Mouse (Mus musculus): ENCODE measurements around the gene Sdc4. TPM values are rescaled to one million over a fixed set of nuclear protein-coding genes. Genes with fewer than 3 reads are reported as not detected.

The Sdc4 gene
- polyA plus RNA-seq, 1 experiment from 2014 or later, result 5.1 TPM

DNA sequence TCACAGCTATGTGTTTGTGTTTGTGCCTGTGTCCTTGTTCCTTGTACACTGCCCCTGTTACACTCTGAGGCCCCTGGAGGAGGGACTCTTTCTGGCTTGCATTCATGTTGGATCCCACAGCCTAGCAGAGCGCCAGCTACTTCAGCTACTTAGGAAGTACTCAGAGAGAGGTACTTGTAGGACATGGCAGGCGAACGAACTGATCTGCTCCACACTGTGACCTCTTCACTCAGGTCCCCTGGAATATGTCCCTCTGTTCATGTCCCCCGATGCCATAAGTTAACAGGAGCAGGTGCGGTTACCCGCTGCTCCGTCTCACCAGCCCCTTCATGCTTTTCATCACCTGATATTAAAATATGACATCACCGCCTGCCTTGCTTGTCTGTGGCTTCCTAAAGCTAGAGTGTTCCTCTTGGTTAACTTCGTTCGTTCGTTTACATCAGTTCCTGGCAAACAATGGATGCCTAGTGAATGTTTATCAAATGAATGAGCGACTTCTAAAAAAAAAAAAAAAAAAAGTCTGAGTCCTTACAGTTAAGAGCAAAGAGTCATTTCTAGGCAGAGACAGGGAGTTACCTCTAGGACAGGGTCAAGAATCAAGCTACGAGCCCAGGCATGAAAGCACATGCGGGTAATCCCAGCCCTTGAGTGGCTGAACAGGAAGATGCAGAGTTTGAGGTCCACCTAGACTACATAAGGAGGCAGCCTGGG is 9.5 kb upstream of the Sdc4 start:
- H3K36me3 ChIP-seq (ENCODE audit: control insufficient read depth, insufficient read depth), result no peaks in the 10 kb centered on the region
- H3K27me3 ChIP-seq (replicated peaks; ENCODE audit: control insufficient read depth, insufficient read depth, low read length), result no peaks in the 10 kb centered on the region
- H3K4me3 ChIP-seq (replicated peaks; ENCODE audit: low read length), result no peak overlapping the region
- no peaks in the 10 kb centered on the region for H3K4me1 ChIP-seq (replicated peaks; ENCODE audit: control insufficient read depth, insufficient read depth, low read length)
- H3K9me3 ChIP-seq (ENCODE audit: control insufficient read depth, low read length), result no peaks in the 10 kb centered on the region
- 86% methylated on average over 14 of the region's 14 CpGs for WGBS
- no peak overlapping the region for H3K4me2 ChIP-seq (ENCODE audit: low read length)
- no peak overlapping the region for H3K9ac ChIP-seq (replicated peaks; ENCODE audit: low read depth, low read length)
- no peak for ATAC-seq
- H3K27ac ChIP-seq (ENCODE audit: low read length), result no peak overlapping the region

GRCm38 (mm10) chr2:164452000-164452676 is 8.5 kb upstream of the Sdc4 start:
- Histone ChIP-seq H3K9me3 (ENCODE audit: control insufficient read depth, low read length) (no peaks in the 10 kb centered on the region), H3K36me3 (ENCODE audit: control insufficient read depth, insufficient read depth) (no peaks in the 10 kb centered on the region), H3K27ac (ENCODE audit: low read length) (no peak overlapping the region), H3K27me3 (replicated peaks; ENCODE audit: control insufficient read depth, insufficient read depth, low read length) (no peaks in the 10 kb centered on the region), H3K4me2 (ENCODE audit: low read length) (no peak overlapping the region), H3K9ac (replicated peaks; ENCODE audit: low read depth, low read length) (no peak overlapping the region), H3K4me3 (replicated peaks; ENCODE audit: low read length) (no peak overlapping the region), H3K4me1 (replicated peaks; ENCODE audit: control insufficient read depth, insufficient read depth, low read length) (no peaks in the 10 kb centered on the region)
- no peak for ATAC-seq
- WGBS, result 47% methylated on average over 12 of the region's 13 CpGs

DNA sequence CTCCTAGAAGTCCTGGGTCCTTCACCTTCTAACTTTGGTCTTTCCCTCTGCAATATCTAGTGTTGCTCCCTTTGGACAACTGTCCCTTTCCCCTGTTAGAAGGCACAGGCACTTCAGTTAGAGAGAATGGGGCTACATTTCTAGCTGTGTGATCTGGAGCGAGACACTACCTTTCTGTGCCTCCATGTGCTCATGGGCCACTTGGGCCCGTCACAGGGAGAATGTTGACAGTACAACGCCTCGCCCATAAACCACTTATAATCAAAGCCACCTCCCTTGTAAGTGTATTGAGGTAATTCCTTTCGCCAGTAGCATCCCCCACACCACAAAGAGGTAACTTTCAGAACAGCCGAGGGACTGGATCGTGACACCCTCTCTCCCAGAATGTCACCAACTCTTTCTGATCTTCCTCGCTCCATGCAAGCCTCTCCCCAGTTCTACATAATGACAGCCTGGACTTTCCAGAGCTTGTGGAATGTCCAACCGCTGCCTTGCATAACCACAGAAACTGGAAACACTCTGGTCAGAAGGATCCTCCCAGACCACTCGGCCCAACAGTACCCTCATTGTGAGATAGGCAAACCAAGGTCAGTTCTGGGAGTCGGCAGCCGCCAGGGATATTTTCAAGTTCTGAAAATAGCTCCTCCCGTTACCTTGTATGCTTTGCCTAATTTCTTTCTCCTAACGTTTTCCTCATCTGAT is 5.8 kb upstream of the Sdc4 start:
- 0 out of 2 replicates have a peak, but pooled peaks cover 2% of the 10 kb centered on the region for H3K27me3 ChIP-seq (replicated peaks; ENCODE audit: control insufficient read depth, insufficient read depth, low read length)
- H3K9ac ChIP-seq (replicated peaks; ENCODE audit: low read depth, low read length), result no peak overlapping the region
- no peak overlapping the region for H3K4me3 ChIP-seq (replicated peaks; ENCODE audit: low read length)
- no peak overlapping the region for H3K27ac ChIP-seq (ENCODE audit: low read length)
- 88% methylated on average over 14 of the region's 14 CpGs for WGBS
- H3K4me1 ChIP-seq (replicated peaks; ENCODE audit: control insufficient read depth, insufficient read depth, low read length), result no peaks in the 10 kb centered on the region
- ATAC-seq, result no peak
- no peaks in the 10 kb centered on the region for H3K36me3 ChIP-seq (ENCODE audit: control insufficient read depth, insufficient read depth)
- no peaks in the 10 kb centered on the region for H3K9me3 ChIP-seq (ENCODE audit: control insufficient read depth, low read length)
- H3K4me2 ChIP-seq (ENCODE audit: low read length), result no peak overlapping the region

DNA sequence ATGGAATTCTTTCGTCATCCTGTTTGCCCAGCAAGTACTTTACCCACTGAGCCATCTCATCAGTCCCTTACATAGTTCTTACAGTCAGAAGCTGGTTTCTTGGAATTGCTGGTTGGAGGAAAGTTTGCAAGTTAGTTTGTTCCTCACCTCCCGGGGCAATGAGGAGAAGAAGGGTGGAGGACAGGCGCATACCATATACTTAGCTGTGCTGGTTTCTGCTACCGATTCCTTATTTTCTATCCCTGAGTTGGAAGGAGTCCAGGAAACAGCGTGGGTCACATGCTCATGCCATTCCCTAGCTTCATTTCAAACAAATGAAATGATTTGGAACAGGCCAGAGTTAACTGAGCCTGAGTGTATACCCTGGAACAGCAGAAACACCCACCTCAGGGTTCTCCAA is 5.2 kb upstream of the Sdc4 start:
- no peak for ATAC-seq
- Histone ChIP-seq H3K4me3 (replicated peaks; ENCODE audit: low read length) (no peak overlapping the region), H3K4me1 (replicated peaks; ENCODE audit: control insufficient read depth, insufficient read depth, low read length) (no peaks in the 10 kb centered on the region), H3K36me3 (ENCODE audit: control insufficient read depth, insufficient read depth) (no peaks in the 10 kb centered on the region), H3K4me2 (ENCODE audit: low read length) (no peak overlapping the region), H3K9ac (replicated peaks; ENCODE audit: low read depth, low read length) (no peak overlapping the region), H3K27me3 (replicated peaks; ENCODE audit: control insufficient read depth, insufficient read depth, low read length) (0 out of 2 replicates have a peak, but pooled peaks cover 3% of the 10 kb centered on the region), H3K9me3 (ENCODE audit: control insufficient read depth, low read length) (no peaks in the 10 kb centered on the region), H3K27ac (ENCODE audit: low read length) (no peak overlapping the region)
- 84% methylated on average over 5 of the region's 5 CpGs for WGBS

- Histone ChIP-seq H3K9me3 (ENCODE audit: control insufficient read depth, low read length) (no peaks in the 10 kb centered on the region), H3K4me3 (replicated peaks; ENCODE audit: low read length) (no peak overlapping the region), H3K4me2 (ENCODE audit: low read length) (no peak overlapping the region), H3K4me1 (replicated peaks; ENCODE audit: control insufficient read depth, insufficient read depth, low read length) (peaks cover 5% of the 10 kb centered on the region), H3K36me3 (ENCODE audit: control insufficient read depth, insufficient read depth) (no peaks in the 10 kb centered on the region), H3K27ac (ENCODE audit: low read length) (no peak overlapping the region), H3K9ac (replicated peaks; ENCODE audit: low read depth, low read length) (no peak overlapping the region), H3K27me3 (replicated peaks; ENCODE audit: control insufficient read depth, insufficient read depth, low read length) (0 out of 2 replicates have a peak, but pooled peaks cover 3% of the 10 kb centered on the region)
- no peak for ATAC-seq
- WGBS, result 92% methylated on average over 1 of the region's 1 CpGs
Observed at GRCm38 (mm10) chr2:164448140-164448539, 4.5 kb upstream of the Sdc4 start.

DNA sequence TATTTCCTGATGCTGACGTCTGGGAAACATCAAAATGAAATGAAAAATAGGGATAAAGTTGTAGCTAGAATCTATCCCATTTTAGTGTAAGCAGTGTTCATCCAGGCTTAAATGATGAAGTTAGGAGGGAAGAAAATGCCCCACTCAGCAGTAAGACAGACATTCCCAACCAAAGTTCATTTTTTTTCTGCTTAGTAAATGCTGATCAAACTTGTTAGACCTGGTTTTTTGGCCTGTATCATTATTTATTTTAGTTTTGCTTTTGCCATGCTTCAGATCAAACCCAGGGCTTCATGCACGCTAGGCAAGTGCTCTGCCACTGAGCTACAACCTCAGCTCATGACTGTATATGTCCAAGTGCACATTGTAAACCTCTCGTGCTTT is 2.4 kb upstream of the Sdc4 start:
- WGBS, result 83% methylated on average over 3 of the region's 3 CpGs
- Histone ChIP-seq H3K9ac (replicated peaks; ENCODE audit: low read depth, low read length) (no peak overlapping the region), H3K36me3 (ENCODE audit: control insufficient read depth, insufficient read depth) (no peaks in the 10 kb centered on the region), H3K4me1 (replicated peaks; ENCODE audit: control insufficient read depth, insufficient read depth, low read length) (peaks cover 15% of the 10 kb centered on the region), H3K27me3 (replicated peaks; ENCODE audit: control insufficient read depth, insufficient read depth, low read length) (peaks cover 7% of the 10 kb centered on the region; the same call in 1 of the 2 replicates), H3K9me3 (ENCODE audit: control insufficient read depth, low read length) (no peaks in the 10 kb centered on the region), H3K4me3 (replicated peaks; ENCODE audit: low read length) (no peak overlapping the region), H3K4me2 (ENCODE audit: low read length) (no peak overlapping the region), H3K27ac (ENCODE audit: low read length) (no peak overlapping the region)
- no peak for ATAC-seq

DNA sequence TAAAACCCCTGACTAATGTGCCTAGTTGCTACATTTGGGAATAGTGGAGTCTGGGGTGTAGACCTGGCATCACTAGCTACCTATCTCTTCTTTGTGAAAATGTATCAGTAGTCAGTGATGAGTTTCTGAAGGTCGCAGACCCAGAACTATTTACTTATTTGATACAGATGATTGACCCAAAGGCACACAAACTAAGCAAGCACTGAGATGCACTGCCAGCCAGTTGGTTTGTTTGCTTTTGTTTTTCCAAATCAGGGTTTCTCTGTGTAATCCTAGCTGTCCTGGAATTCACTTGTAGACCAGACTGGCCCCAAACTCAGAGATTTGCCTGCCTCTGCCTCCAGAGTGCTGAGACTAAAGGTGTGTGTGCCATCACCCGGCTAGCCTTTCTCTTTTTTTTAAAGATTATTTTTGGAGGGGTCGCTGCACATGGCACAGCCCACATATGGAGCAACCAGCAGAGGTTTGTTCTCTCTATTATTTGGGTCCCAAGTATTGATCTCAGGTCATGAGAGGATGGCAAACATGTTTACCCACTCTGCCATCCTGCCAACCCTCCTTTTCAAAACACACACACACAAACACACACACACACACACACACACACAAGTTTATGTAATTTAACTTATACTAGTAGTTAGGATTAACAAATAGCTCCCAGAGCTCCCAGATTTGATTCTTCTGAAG is 1.9 kb upstream of the Sdc4 start:
- Histone ChIP-seq H3K27ac (ENCODE audit: low read length) (no peak overlapping the region), H3K4me1 (replicated peaks; ENCODE audit: control insufficient read depth, insufficient read depth, low read length) (peaks cover 15% of the 10 kb centered on the region), H3K36me3 (ENCODE audit: control insufficient read depth, insufficient read depth) (no peaks in the 10 kb centered on the region), H3K4me2 (ENCODE audit: low read length) (no peak overlapping the region), H3K4me3 (replicated peaks; ENCODE audit: low read length) (no peak overlapping the region), H3K9ac (replicated peaks; ENCODE audit: low read depth, low read length) (no peak overlapping the region), H3K9me3 (ENCODE audit: control insufficient read depth, low read length) (no peaks in the 10 kb centered on the region), H3K27me3 (replicated peaks; ENCODE audit: control insufficient read depth, insufficient read depth, low read length) (peaks cover 7% of the 10 kb centered on the region; the same call in 1 of the 2 replicates)
- WGBS, result 76% methylated on average over 3 of the region's 3 CpGs
- ATAC-seq, result no peak

DNA sequence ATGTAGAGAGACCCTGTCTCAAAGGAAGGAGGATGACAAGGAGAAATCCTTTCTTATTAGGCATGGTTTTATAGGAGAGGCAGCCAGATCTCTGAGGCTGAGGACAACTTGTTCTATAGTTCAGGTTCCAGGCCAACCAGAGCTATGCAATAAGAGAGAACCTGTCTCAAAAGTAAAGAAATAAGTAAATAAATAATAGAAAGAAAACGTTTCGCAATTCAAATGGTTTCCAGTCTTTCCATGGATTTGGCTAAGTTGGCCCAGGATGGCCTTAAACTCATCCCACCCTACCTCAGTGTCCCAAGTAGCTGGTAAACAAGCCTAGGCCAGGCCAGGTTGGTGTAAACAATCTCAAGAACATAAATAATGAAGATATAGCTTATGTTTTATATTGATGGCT is 1.0 kb upstream of the Sdc4 start:
- Histone ChIP-seq H3K9ac (replicated peaks; ENCODE audit: low read depth, low read length) (no peak overlapping the region), H3K27ac (ENCODE audit: low read length) (no peak overlapping the region), H3K9me3 (ENCODE audit: control insufficient read depth, low read length) (no peaks in the 10 kb centered on the region), H3K36me3 (ENCODE audit: control insufficient read depth, insufficient read depth) (no peaks in the 10 kb centered on the region), H3K27me3 (replicated peaks; ENCODE audit: control insufficient read depth, insufficient read depth, low read length) (peaks cover 7% of the 10 kb centered on the region; the same call in 1 of the 2 replicates), H3K4me3 (replicated peaks; ENCODE audit: low read length) (no peak overlapping the region), H3K4me1 (replicated peaks; ENCODE audit: control insufficient read depth, insufficient read depth, low read length) (peaks cover 15% of the 10 kb centered on the region), H3K4me2 (ENCODE audit: low read length) (no peak overlapping the region)
- WGBS, result 89% methylated on average over 2 of the region's 2 CpGs
- no peak for ATAC-seq

DNA sequence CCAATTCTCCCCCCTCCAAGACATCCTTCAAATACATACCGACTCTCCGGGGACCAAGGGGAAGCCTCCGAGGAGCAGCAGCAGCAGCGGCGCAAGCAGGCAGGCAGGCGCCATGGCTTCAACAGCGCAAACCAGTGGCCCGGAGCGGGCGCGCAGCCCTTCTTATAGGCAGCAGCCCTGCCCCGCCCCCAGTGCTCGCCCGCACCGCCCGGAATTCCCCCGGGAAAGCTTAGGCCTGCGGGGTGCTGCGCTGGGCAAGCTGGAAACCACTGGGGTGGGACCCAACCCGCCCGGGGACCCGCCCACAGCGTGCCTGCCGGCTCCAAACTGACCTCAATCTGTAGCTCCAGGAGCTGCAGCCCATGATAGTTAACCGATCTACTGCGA is 643 bp downstream of the Sdc4 start:
- Histone ChIP-seq H3K4me2 (ENCODE audit: low read length) (peak overlapping the region; percentile 92), H3K27me3 (replicated peaks; ENCODE audit: control insufficient read depth, insufficient read depth, low read length) (peaks cover 7% of the 10 kb centered on the region; the same call in 1 of the 2 replicates), H3K9me3 (ENCODE audit: control insufficient read depth, low read length) (no peaks in the 10 kb centered on the region), H3K36me3 (ENCODE audit: control insufficient read depth, insufficient read depth) (no peaks in the 10 kb centered on the region), H3K9ac (replicated peaks; ENCODE audit: low read depth, low read length) (peak overlapping the region; percentile 63), H3K27ac (ENCODE audit: low read length) (no peak overlapping the region), H3K4me3 (replicated peaks; ENCODE audit: low read length) (peak overlapping the region; percentile 52), H3K4me1 (replicated peaks; ENCODE audit: control insufficient read depth, insufficient read depth, low read length) (peaks cover 15% of the 10 kb centered on the region)
- under 1% methylated on average over 26 of the region's 26 CpGs for WGBS
- ATAC-seq, result peak; percentile 95
